Mouse (Mus musculus): ENCODE data around the gene Prdx5. TPM values are rescaled to one million over a fixed set of nuclear protein-coding genes. Genes with fewer than 3 reads are reported as not detected.

Prdx5 gene
- polyA plus RNA-seq, 1 experiment = 276 TPM

DNA sequence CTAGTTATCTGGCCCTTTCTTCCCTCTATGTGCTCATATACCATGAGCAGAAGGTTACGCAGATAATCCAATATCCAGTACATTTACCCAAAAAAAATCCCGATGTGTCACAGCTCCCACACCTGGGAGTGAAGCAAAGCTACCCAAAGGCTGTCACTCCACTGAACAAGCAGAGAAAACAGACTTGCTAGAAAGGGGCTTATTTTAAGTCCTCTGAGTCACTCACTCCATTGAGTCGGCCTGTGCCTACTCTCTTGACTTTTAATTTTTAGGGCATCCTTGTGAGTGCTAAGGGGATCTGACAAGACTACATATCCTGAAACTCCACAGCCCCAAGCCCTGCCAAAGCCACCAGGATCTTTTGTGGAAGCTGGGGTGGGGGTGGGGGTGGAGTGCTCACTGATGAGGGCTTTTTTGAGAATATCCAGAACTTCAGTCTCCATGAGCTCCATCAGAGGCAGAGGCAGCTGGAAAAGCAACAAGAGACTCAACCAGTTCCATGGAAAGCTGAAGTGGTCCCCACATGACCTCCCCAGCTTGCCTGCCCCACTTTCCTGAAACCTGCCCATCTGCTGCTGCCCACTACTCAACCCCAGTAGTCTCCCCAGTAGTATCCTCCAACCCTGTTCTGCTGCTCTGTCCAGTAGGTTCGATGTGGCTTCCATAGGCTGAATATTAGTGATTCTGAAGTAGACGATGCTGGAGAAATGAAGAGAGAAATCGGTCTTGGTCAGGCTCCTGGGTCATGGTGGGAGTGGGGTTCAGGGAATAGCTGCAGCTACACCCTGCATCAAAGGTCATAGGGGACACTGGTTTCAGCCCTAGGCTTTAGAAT is 13.2 kb upstream of the Prdx5 start:
- Histone ChIP-seq H3ac (ENCODE audit: control insufficient read depth, insufficient read length) (no peak overlapping the region), H3K27me3 (ENCODE audit: control insufficient read depth, insufficient read depth, insufficient read length) (no peaks in the 10 kb centered on the region), H3K79me2 (ENCODE audit: control insufficient read depth, insufficient read depth) (peaks cover 23% of the 10 kb centered on the region), H3K4me3 (peak overlapping the region; percentile 56), H3K4me2 (ENCODE audit: low read depth) (peak overlapping the region; percentile 97), H3K36me3 (ENCODE audit: control insufficient read depth, insufficient read depth) (no peaks in the 10 kb centered on the region)
- TF ChIP-seq REST (IDR thresholded peaks at IDR 0.05; ENCODE audit: insufficient read depth, insufficient read length) (no peak), MYOD1 (IDR thresholded peaks at IDR 0.05; ENCODE audit: control insufficient read depth in 1 of 3, insufficient read length in 2 of 3, low read depth in 2 of 3) (no peak), POLR2A (IDR thresholded peaks at IDR 0.05; ENCODE audit: insufficient read length, low read depth) (no peak), MAX (IDR thresholded peaks at IDR 0.05; ENCODE audit: low read depth) (no peak), MYOG (IDR thresholded peaks at IDR 0.05; ENCODE audit: control insufficient read depth in 1 of 3, insufficient read depth in 1 of 3, insufficient read length in 2 of 3, low read depth in 2 of 3) (no peak), SRF (IDR thresholded peaks at IDR 0.05; ENCODE audit: control insufficient read depth, insufficient read length, low read depth) (no peak), POLR2AphosphoS2 (IDR thresholded peaks at IDR 0.05; ENCODE audit: insufficient read length, low read depth) (no peak), E2F4 (IDR thresholded peaks at IDR 0.05; ENCODE audit: insufficient read depth) (no peak), USF1 (IDR thresholded peaks at IDR 0.05; ENCODE audit: low read depth) (no peak), TCF12 (IDR thresholded peaks at IDR 0.05; ENCODE audit: insufficient read depth, poor library complexity, severe bottlenecking) (no peak), TCF3 (IDR thresholded peaks at IDR 0.05; ENCODE audit: insufficient read length, low read depth) (no peak), CEBPB (IDR thresholded peaks at IDR 0.05; ENCODE audit: insufficient read depth, poor library complexity, severe bottlenecking) (no peak)

DNA sequence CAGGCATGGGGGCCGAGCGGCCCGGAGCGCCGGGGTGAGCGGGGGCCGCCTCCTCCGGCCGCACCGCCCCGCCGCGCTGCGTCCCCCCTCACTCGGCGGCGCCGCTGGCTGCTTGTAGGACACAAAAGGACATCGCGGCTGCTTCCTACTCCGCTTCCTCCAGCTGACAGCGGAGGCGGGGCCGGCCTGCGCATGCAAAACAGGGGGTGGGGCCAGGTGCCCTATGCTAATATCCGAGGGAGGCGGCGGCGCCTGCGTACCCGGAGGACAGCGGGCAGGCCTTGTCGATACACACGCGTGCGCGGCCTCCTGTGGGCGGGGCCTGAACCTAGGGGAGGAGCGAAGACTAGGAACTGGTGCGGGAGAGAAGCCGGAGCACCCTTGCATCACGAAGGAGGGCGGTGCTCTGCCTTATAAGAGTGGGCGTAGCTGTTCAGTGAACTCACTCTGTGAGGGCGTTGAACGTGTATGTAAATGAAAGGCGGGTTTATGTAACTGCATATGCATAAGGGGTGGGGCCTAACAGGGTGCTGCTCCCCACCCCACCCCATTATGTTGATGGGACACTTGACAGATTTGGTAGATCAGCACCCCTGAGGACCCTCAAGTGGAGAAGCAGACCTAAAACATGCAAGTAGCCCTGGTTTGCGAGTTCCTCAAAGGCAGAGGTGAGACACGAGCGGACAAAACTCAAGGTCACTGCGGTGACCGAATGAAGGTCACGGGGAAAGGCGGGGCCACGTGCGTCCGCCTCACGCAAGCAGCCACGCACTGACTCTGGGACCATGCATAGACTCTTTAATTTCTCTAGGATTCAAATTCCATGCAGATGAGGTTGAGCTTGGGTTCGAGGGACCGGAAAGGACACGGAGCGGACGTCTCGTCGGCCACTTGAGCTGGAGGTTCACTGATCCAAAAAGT is 12.0 kb upstream of the Prdx5 start, which contains the start of gene Esrra:
TSS of gene Esrra (minus strand) at position 167 of the 921 bp plus-strand sequence.
- TF ChIP-seq TCF12 (IDR thresholded peaks at IDR 0.05; ENCODE audit: insufficient read depth, poor library complexity, severe bottlenecking) (no peak), TCF3 (IDR thresholded peaks at IDR 0.05; ENCODE audit: insufficient read length, low read depth) (no peak), MYOG (IDR thresholded peaks at IDR 0.05; ENCODE audit: control insufficient read depth in 1 of 3, insufficient read depth in 1 of 3, insufficient read length in 2 of 3, low read depth in 2 of 3) (peak in 1 of 3 experiments; percentile 35), POLR2AphosphoS2 (IDR thresholded peaks at IDR 0.05; ENCODE audit: insufficient read length, low read depth) (peak; percentile 80), MYOD1 (IDR thresholded peaks at IDR 0.05; ENCODE audit: control insufficient read depth in 1 of 3, insufficient read length in 2 of 3, low read depth in 2 of 3) (peak in 2 of 3 experiments; percentile 14 to 63), MAX (IDR thresholded peaks at IDR 0.05; ENCODE audit: low read depth) (no peak), POLR2A (IDR thresholded peaks at IDR 0.05; ENCODE audit: insufficient read length, low read depth) (peak; percentile 81), CEBPB (IDR thresholded peaks at IDR 0.05; ENCODE audit: insufficient read depth, poor library complexity, severe bottlenecking) (0 out of 2 replicates have a peak, but pooled peaks have one; percentile 27), SRF (IDR thresholded peaks at IDR 0.05; ENCODE audit: control insufficient read depth, insufficient read length, low read depth) (peak; percentile 23), USF1 (IDR thresholded peaks at IDR 0.05; ENCODE audit: low read depth) (peak; percentile 58)

DNA sequence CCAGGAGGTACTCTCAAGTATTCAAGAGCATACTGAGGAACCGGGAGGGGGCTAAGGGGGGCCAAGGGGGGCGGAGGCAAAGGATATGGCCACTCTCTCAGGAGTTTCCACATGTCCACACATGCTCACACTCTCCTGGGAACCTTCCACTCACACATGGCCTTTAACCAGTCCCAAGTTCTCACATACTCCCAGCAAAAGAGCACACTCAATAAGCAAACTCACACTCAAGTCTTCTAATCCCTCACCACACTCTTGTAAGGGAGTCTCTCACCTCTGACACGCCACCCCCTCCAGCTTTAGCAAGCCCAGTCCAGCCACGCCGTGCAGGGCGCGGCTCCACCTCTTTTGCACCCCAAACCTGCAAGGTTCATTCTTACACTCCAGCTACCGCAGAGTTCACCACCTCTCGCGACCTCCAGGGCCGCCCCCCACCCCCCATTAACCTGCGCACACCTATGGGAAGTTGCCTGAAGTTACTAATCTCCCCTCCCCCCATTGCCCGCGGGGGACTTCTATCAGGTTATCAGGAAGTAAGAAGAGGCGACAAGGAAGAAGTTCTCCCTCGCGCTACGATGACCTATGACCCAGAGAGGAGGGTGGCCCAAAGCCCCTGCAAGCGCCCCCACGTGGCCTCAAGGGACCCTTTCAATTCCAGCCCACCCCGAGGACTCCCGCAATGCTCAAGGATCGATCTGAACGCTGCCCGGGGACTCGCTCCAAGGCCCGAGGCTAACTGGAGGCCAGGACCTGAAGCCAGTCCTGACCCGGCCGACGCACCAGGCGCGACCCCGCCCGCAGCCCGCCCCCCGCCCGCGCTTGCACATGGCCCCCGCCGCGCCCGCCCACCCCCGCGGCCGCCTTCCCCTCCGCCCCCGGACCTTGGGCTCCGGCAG is 11.1 kb upstream of the Prdx5 start:
- peak overlapping the region; percentile 78 for H3ac ChIP-seq (ENCODE audit: control insufficient read depth, insufficient read length)
- TF ChIP-seq REST (IDR thresholded peaks at IDR 0.05; ENCODE audit: insufficient read depth, insufficient read length) (no peak), POLR2A (IDR thresholded peaks at IDR 0.05; ENCODE audit: insufficient read length, low read depth) (no peak), MYOG (IDR thresholded peaks at IDR 0.05; ENCODE audit: control insufficient read depth in 1 of 3, insufficient read depth in 1 of 3, insufficient read length in 2 of 3, low read depth in 2 of 3) (no peak), CEBPB (IDR thresholded peaks at IDR 0.05; ENCODE audit: insufficient read depth, poor library complexity, severe bottlenecking) (no peak), POLR2AphosphoS2 (IDR thresholded peaks at IDR 0.05; ENCODE audit: insufficient read length, low read depth) (no peak), MAX (IDR thresholded peaks at IDR 0.05; ENCODE audit: low read depth) (no peak), SRF (IDR thresholded peaks at IDR 0.05; ENCODE audit: control insufficient read depth, insufficient read length, low read depth) (no peak), MYOD1 (IDR thresholded peaks at IDR 0.05; ENCODE audit: control insufficient read depth in 1 of 3, insufficient read length in 2 of 3, low read depth in 2 of 3) (no peak), TCF12 (IDR thresholded peaks at IDR 0.05; ENCODE audit: insufficient read depth, poor library complexity, severe bottlenecking) (no peak), TCF3 (IDR thresholded peaks at IDR 0.05; ENCODE audit: insufficient read length, low read depth) (no peak)
- no peaks in the 10 kb centered on the region for H3K36me3 ChIP-seq (ENCODE audit: control insufficient read depth, insufficient read depth)
- peaks cover 23% of the 10 kb centered on the region for H3K79me2 ChIP-seq (ENCODE audit: control insufficient read depth, insufficient read depth)
- H3K4me3 ChIP-seq = peak overlapping the region; percentile 56
- H3K4me2 ChIP-seq (ENCODE audit: low read depth) = peak overlapping the region; percentile 88
- H3K27me3 ChIP-seq (ENCODE audit: control insufficient read depth, insufficient read depth, insufficient read length) = no peaks in the 10 kb centered on the region

More for the DNA sequence above, 12.0 kb upstream of the Prdx5 start, which contains the start of gene Esrra:
- Histone ChIP-seq H3K4me3 (peak within 1 kb of the TSS; percentile 56), H3K36me3 (ENCODE audit: control insufficient read depth, insufficient read depth) (no peaks in the 10 kb centered on the region), H3K27me3 (ENCODE audit: control insufficient read depth, insufficient read depth, insufficient read length) (no peaks in the 10 kb centered on the region), H3ac (ENCODE audit: control insufficient read depth, insufficient read length) (peak within 1 kb of the TSS; percentile 78), H3K4me2 (ENCODE audit: low read depth) (peak within 1 kb of the TSS; percentile 97), H3K79me2 (ENCODE audit: control insufficient read depth, insufficient read depth) (peaks cover 23% of the 10 kb centered on the region)

Data from myocyte (in vitro differentiated cells).